Mouse (Mus musculus): Measurements from ENCODE around the gene Fads1. TPM values are rescaled to one million over a fixed set of nuclear protein-coding genes. Genes with fewer than 3 reads are reported as not detected.

The Fads1 gene
- polyA plus RNA-seq, 1 experiment = 62.3 TPM

- no peak overlapping the region for H3ac ChIP-seq (ENCODE audit: control insufficient read depth, insufficient read length, low read depth)
- no peaks in the 10 kb centered on the region for H3K27me3 ChIP-seq (ENCODE audit: control insufficient read depth, insufficient read depth, insufficient read length)
- H3K79me3 ChIP-seq (ENCODE audit: low read depth) = peaks cover 13% of the 10 kb centered on the region
- TF ChIP-seq CTCF (IDR thresholded peaks at IDR 0.05; ENCODE audit: control insufficient read depth, insufficient read depth, insufficient read length) = no peak
- TF ChIP-seq MAX (IDR thresholded peaks at IDR 0.05) = no peak
- TF ChIP-seq CEBPB (IDR thresholded peaks at IDR 0.05; ENCODE audit: low read depth) = no peak
- no peak for TF ChIP-seq USF1 (IDR thresholded peaks at IDR 0.05; ENCODE audit: low read depth)
- no peak for TF ChIP-seq MYOD1 (IDR thresholded peaks at IDR 0.05; ENCODE audit: control insufficient read depth, insufficient read length, low read depth)
- no peak for TF ChIP-seq FOSL1 (IDR thresholded peaks at IDR 0.05; ENCODE audit: insufficient read depth, low read length, poor library complexity, severe bottlenecking)
- TF ChIP-seq MYOG (IDR thresholded peaks at IDR 0.05; ENCODE audit: control insufficient read depth, extremely low read depth, insufficient read length) = no peak
- peaks cover 35% of the 10 kb centered on the region for H3K79me2 ChIP-seq (ENCODE audit: control insufficient read depth, insufficient read depth)
- no peak overlapping the region for H3K4me3 ChIP-seq (ENCODE audit: insufficient read depth, poor library complexity, severe bottlenecking)
- peaks cover 47% of the 10 kb centered on the region for H3K36me3 ChIP-seq (ENCODE audit: control insufficient read depth, insufficient read depth)
These were observed 3.2 kb downstream of the Fads1 start for GRCm38 (mm10) chr19:10185876-10186275.

GRCm38 (mm10) chr19:10186569-10186968 is 3.9 kb downstream of the Fads1 start:
- peaks cover 47% of the 10 kb centered on the region for H3K36me3 ChIP-seq (ENCODE audit: control insufficient read depth, insufficient read depth)
- no peak for TF ChIP-seq CTCF (IDR thresholded peaks at IDR 0.05; ENCODE audit: control insufficient read depth, insufficient read depth, insufficient read length)
- no peak for TF ChIP-seq MYOD1 (IDR thresholded peaks at IDR 0.05; ENCODE audit: control insufficient read depth, insufficient read length, low read depth)
- TF ChIP-seq MAX (IDR thresholded peaks at IDR 0.05) = no peak
- no peak for TF ChIP-seq USF1 (IDR thresholded peaks at IDR 0.05; ENCODE audit: low read depth)
- TF ChIP-seq MYOG (IDR thresholded peaks at IDR 0.05; ENCODE audit: control insufficient read depth, extremely low read depth, insufficient read length) = no peak
- no peak overlapping the region for H3K4me3 ChIP-seq (ENCODE audit: insufficient read depth, poor library complexity, severe bottlenecking)
- H3K79me3 ChIP-seq (ENCODE audit: low read depth) = peaks cover 13% of the 10 kb centered on the region
- peaks cover 35% of the 10 kb centered on the region for H3K79me2 ChIP-seq (ENCODE audit: control insufficient read depth, insufficient read depth)
- H3K27me3 ChIP-seq (ENCODE audit: control insufficient read depth, insufficient read depth, insufficient read length) = no peaks in the 10 kb centered on the region
- no peak overlapping the region for H3ac ChIP-seq (ENCODE audit: control insufficient read depth, insufficient read length, low read depth)

- Histone ChIP-seq H3K4me3 (ENCODE audit: insufficient read depth, poor library complexity, severe bottlenecking) (no peak overlapping the region), H3K27me3 (ENCODE audit: control insufficient read depth, insufficient read depth, insufficient read length) (no peaks in the 10 kb centered on the region), H3K79me2 (ENCODE audit: control insufficient read depth, insufficient read depth) (peaks cover 31% of the 10 kb centered on the region), H3ac (ENCODE audit: control insufficient read depth, insufficient read length, low read depth) (no peak overlapping the region), H3K79me3 (ENCODE audit: low read depth) (peaks cover 13% of the 10 kb centered on the region), H3K36me3 (ENCODE audit: control insufficient read depth, insufficient read depth) (peaks cover 61% of the 10 kb centered on the region)
- TF ChIP-seq USF1 (IDR thresholded peaks at IDR 0.05; ENCODE audit: low read depth) (no peak), CTCF (IDR thresholded peaks at IDR 0.05; ENCODE audit: control insufficient read depth, insufficient read depth, insufficient read length) (no peak), CEBPB (IDR thresholded peaks at IDR 0.05; ENCODE audit: low read depth) (no peak), MAX (IDR thresholded peaks at IDR 0.05) (no peak), MYOG (IDR thresholded peaks at IDR 0.05; ENCODE audit: control insufficient read depth, extremely low read depth, insufficient read length) (no peak), MYOD1 (IDR thresholded peaks at IDR 0.05; ENCODE audit: control insufficient read depth, insufficient read length, low read depth) (no peak), FOSL1 (IDR thresholded peaks at IDR 0.05; ENCODE audit: insufficient read depth, low read length, poor library complexity, severe bottlenecking) (no peak)
These were observed 5.7 kb downstream of the Fads1 start for GRCm38 (mm10) chr19:10188281-10188811.

- TF ChIP-seq CTCF (IDR thresholded peaks at IDR 0.05; ENCODE audit: control insufficient read depth, insufficient read depth, insufficient read length) (no peak), USF1 (IDR thresholded peaks at IDR 0.05; ENCODE audit: low read depth) (no peak), MYOG (IDR thresholded peaks at IDR 0.05; ENCODE audit: control insufficient read depth, extremely low read depth, insufficient read length) (no peak), CEBPB (IDR thresholded peaks at IDR 0.05; ENCODE audit: low read depth) (no peak), FOSL1 (IDR thresholded peaks at IDR 0.05; ENCODE audit: insufficient read depth, low read length, poor library complexity, severe bottlenecking) (no peak), MAX (IDR thresholded peaks at IDR 0.05) (no peak), MYOD1 (IDR thresholded peaks at IDR 0.05; ENCODE audit: control insufficient read depth, insufficient read length, low read depth) (no peak)
- H3K79me2 ChIP-seq (ENCODE audit: control insufficient read depth, insufficient read depth) = peaks cover 24% of the 10 kb centered on the region
- H3K4me3 ChIP-seq (ENCODE audit: insufficient read depth, poor library complexity, severe bottlenecking) = no peak overlapping the region
- H3ac ChIP-seq (ENCODE audit: control insufficient read depth, insufficient read length, low read depth) = no peak overlapping the region
- H3K27me3 ChIP-seq (ENCODE audit: control insufficient read depth, insufficient read depth, insufficient read length) = no peaks in the 10 kb centered on the region
- H3K79me3 ChIP-seq (ENCODE audit: low read depth) = peaks cover 8% of the 10 kb centered on the region
- H3K36me3 ChIP-seq (ENCODE audit: control insufficient read depth, insufficient read depth) = peaks cover 68% of the 10 kb centered on the region
These were observed 6.3 kb downstream of the Fads1 start for GRCm38 (mm10) chr19:10189022-10189421.

GRCm38 (mm10) chr19:10189940-10190339 is 7.3 kb downstream of the Fads1 start:
- H3K79me3 ChIP-seq (ENCODE audit: low read depth) = peaks cover 3% of the 10 kb centered on the region
- H3K4me3 ChIP-seq (ENCODE audit: insufficient read depth, poor library complexity, severe bottlenecking) = no peak overlapping the region
- H3K36me3 ChIP-seq (ENCODE audit: control insufficient read depth, insufficient read depth) = peaks cover 76% of the 10 kb centered on the region
- no peak overlapping the region for H3ac ChIP-seq (ENCODE audit: control insufficient read depth, insufficient read length, low read depth)
- H3K79me2 ChIP-seq (ENCODE audit: control insufficient read depth, insufficient read depth) = peaks cover 15% of the 10 kb centered on the region
- no peak for TF ChIP-seq MYOG (IDR thresholded peaks at IDR 0.05; ENCODE audit: control insufficient read depth, extremely low read depth, insufficient read length)
- TF ChIP-seq USF1 (IDR thresholded peaks at IDR 0.05; ENCODE audit: low read depth) = no peak
- TF ChIP-seq MYOD1 (IDR thresholded peaks at IDR 0.05; ENCODE audit: control insufficient read depth, insufficient read length, low read depth) = no peak
- no peak for TF ChIP-seq FOSL1 (IDR thresholded peaks at IDR 0.05; ENCODE audit: insufficient read depth, low read length, poor library complexity, severe bottlenecking)
- no peak for TF ChIP-seq CTCF (IDR thresholded peaks at IDR 0.05; ENCODE audit: control insufficient read depth, insufficient read depth, insufficient read length)
- TF ChIP-seq CEBPB (IDR thresholded peaks at IDR 0.05; ENCODE audit: low read depth) = no peak
- no peak for TF ChIP-seq MAX (IDR thresholded peaks at IDR 0.05)
- H3K27me3 ChIP-seq (ENCODE audit: control insufficient read depth, insufficient read depth, insufficient read length) = no peaks in the 10 kb centered on the region

DNA sequence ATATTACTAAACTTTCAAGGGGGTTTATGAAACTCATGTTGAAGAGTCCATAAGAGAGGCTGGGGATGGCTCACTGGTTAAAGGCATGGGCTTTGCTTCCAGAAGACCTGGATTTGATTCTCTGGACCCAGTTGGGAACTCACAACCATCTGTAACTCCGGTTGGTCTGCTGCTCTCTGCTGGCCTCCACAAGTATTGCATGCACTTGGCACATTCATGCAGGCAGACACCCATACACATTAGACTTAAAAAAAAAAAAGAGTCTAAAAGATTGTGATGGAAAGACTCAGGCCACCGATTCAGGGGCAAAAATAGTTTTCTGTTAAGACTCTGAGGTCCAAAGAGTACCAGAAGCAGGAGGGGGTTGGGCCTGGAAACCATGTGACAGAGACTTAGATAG is 8.1 kb downstream of the Fads1 start:
- Histone ChIP-seq H3K4me3 (ENCODE audit: insufficient read depth, poor library complexity, severe bottlenecking) (no peak overlapping the region), H3K79me2 (ENCODE audit: control insufficient read depth, insufficient read depth) (peaks cover 7% of the 10 kb centered on the region), H3ac (ENCODE audit: control insufficient read depth, insufficient read length, low read depth) (no peak overlapping the region), H3K36me3 (ENCODE audit: control insufficient read depth, insufficient read depth) (peaks cover 76% of the 10 kb centered on the region), H3K27me3 (ENCODE audit: control insufficient read depth, insufficient read depth, insufficient read length) (no peaks in the 10 kb centered on the region), H3K79me3 (ENCODE audit: low read depth) (no peaks in the 10 kb centered on the region)
- TF ChIP-seq CTCF (IDR thresholded peaks at IDR 0.05; ENCODE audit: control insufficient read depth, insufficient read depth, insufficient read length) (peak; percentile 44), USF1 (IDR thresholded peaks at IDR 0.05; ENCODE audit: low read depth) (no peak)
